Mouse (Mus musculus) midbrain, embryonic 12.5 days (tissue): ENCODE measurements around the gene Ccnd3. TPM values are rescaled to one million over a fixed set of nuclear protein-coding genes. Genes with fewer than 3 reads are reported as not detected.
A peak's percentile ranks its signal among the peaks of the same experiment; 100 is the strongest.

Source experiments
- ATAC-seq: fragments of 200-750 bp; cut with Nextera tagmentation; 2 replicates; pipeline ENCODE4 v1.8.0; 2017; ENCODE audit warnings: low read depth, moderate TSS enrichment, moderate library complexity; ENCODE audit not compliant: low FRiP score
- H3K27ac ChIP-seq: fragments of 300-500 bp; sonication (generic); replicated peaks from 2 replicates; pipeline ENCODE4 v1.5.1; 2016; ENCODE audit warnings: mild to moderate bottlenecking
- H3K27me3 ChIP-seq: fragments of 300-500 bp; sonication (generic); 2 replicates; pipeline ENCODE4 v1.6.1; 2016; ENCODE audit warnings: mild to moderate bottlenecking
- H3K36me3 ChIP-seq: fragments of 300-500 bp; sonication (generic); 2 replicates; pipeline ENCODE4 v1.6.1; 2016
- H3K4me1 ChIP-seq: fragments of 300-500 bp; sonication (generic); 2 replicates; pipeline ENCODE4 v1.6.1; 2016
- H3K4me2 ChIP-seq: fragments of 300-500 bp; sonication (generic); replicated peaks from 2 replicates; pipeline ENCODE4 v1.6.1; 2016; ENCODE audit warnings: mild to moderate bottlenecking, moderate library complexity
- H3K4me3 ChIP-seq: fragments of 300-500 bp; sonication (generic); 2 replicates; pipeline ENCODE4 v1.5.1; 2016; ENCODE audit warnings: mild to moderate bottlenecking
- H3K9ac ChIP-seq: fragments of 300-500 bp; sonication (generic); replicated peaks from 2 replicates; pipeline ENCODE4 v1.6.1; 2016; ENCODE audit warnings: mild to moderate bottlenecking, moderate library complexity
- H3K9me3 ChIP-seq: fragments of 300-500 bp; sonication (generic); 2 replicates; pipeline ENCODE4 v1.6.1; 2016; ENCODE audit warnings: mild to moderate bottlenecking
- WGBS: fragments of 180-500 bp; shearing (Covaris S2); methylation state at CpG from one replicate; pipeline ENCODE4 v1.1.7; 2016; 5-methylcytosine and 5-hydroxymethylcytosine counted together
- polyA plus RNA-seq: library from polyadenylated mRNA; unstranded; fragments of >200 nt; fragmentation: Nextera tagmentation; extraction: Ambion mirVana; gene quantifications from 2 replicates; pipeline ENCODE4 v1.2.1, GENCODE M21; 2016

The Ccnd3 gene
- polyA plus RNA-seq, 1 experiment from 2014 or later = 145 TPM

- 88% methylated on average over 5 of the region's 5 CpGs for WGBS
- H3K9me3 ChIP-seq = no peaks in the 10 kb centered on the region
These were observed 59.8 kb downstream of the Ccnd3 start for GRCm38 (mm10) chr17:47564612-47565011.

GRCm38 (mm10) chr17:47566133-47566532, 61.3 kb downstream of the Ccnd3 start:
- ATAC-seq = peak; percentile 74
- Histone ChIP-seq H3K36me3 (no peaks in the 10 kb centered on the region), H3K4me3 (no peak overlapping the region), H3K9ac (no peak overlapping the region), H3K9me3 (no peaks in the 10 kb centered on the region), H3K27me3 (no peaks in the 10 kb centered on the region), H3K27ac (no peak overlapping the region), H3K4me2 (no peak overlapping the region), H3K4me1 (peaks cover 10% of the 10 kb centered on the region)
- WGBS = 12% methylated on average over 2 of the region's 2 CpGs

More at GRCm38 (mm10) chr17:47564612-47565011, 59.8 kb downstream of the Ccnd3 start:
- no peaks in the 10 kb centered on the region for H3K27me3 ChIP-seq
- H3K36me3 ChIP-seq = no peaks in the 10 kb centered on the region
- no peak for ATAC-seq
- H3K4me2 ChIP-seq = no peak overlapping the region
- H3K27ac ChIP-seq = no peak overlapping the region
- no peak overlapping the region for H3K9ac ChIP-seq
- peaks cover 10% of the 10 kb centered on the region for H3K4me1 ChIP-seq
- no peak overlapping the region for H3K4me3 ChIP-seq

DNA sequence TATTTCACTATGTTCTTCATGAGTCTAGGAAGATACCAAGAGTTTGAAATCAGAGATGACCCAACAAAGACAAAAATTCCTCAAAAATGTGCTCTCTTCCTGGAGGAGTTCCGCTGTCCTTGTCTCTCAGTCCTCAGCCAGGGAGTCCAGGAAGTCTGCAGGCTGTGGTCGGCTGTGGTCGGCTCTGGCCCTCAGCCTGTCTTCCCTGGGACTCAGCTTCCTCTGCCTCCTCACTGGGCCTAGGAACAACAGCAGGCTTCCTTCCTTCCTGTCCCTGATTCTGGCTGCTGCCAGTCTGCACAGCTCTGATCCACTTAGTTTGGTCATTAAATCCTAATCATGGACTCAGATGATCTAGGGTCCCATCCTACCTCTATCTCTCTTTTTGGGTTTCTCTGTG, 62.4 kb downstream of the Ccnd3 start:
- H3K4me2 ChIP-seq = no peak overlapping the region
- WGBS = 77% methylated on average over 3 of the region's 3 CpGs
- no peak overlapping the region for H3K27ac ChIP-seq
- H3K36me3 ChIP-seq = no peaks in the 10 kb centered on the region
- no peak overlapping the region for H3K4me3 ChIP-seq
- no peaks in the 10 kb centered on the region for H3K9me3 ChIP-seq
- ATAC-seq = no peak
- no peak overlapping the region for H3K9ac ChIP-seq
- peaks cover 14% of the 10 kb centered on the region for H3K4me1 ChIP-seq
- no peaks in the 10 kb centered on the region for H3K27me3 ChIP-seq

- Histone ChIP-seq H3K9me3 (no peaks in the 10 kb centered on the region), H3K4me2 (no peak overlapping the region), H3K27ac (no peak overlapping the region), H3K4me1 (peaks cover 14% of the 10 kb centered on the region), H3K9ac (no peak overlapping the region), H3K36me3 (no peaks in the 10 kb centered on the region), H3K4me3 (no peak overlapping the region), H3K27me3 (no peaks in the 10 kb centered on the region)
- 88% methylated on average over 3 of the region's 3 CpGs for WGBS
- no peak for ATAC-seq
These were observed 63.5 kb downstream of the Ccnd3 start for GRCm38 (mm10) chr17:47568389-47568788.

DNA sequence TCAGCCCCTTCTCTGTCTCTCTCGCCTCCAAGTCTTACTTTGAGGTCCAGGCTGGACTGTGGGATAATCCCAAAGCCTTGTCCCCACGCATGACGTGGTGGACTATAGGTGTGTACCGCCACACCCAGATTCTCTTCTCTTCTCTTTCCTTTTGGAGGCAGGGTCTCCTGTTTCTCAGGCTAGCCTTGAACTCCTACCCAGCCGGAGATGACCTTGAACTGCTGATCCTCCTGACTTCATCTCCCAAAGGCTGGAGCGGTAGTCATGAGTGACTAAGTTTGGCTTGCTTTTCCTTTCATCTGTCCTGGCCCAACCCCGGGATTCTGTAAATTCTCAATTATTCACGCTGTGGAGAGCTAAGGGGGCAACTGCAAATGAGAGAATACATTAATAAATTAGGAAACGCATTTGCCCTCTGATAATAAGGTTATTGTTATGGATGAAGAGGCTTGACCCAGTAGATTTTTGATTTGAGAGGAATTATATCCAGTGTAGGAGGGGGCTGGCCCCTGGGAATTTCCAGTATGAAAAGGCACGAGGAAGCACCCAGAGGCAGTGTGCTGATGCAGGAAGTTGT, 64.2 kb downstream of the Ccnd3 start:
- Histone ChIP-seq H3K27ac (no peak overlapping the region), H3K9ac (no peak overlapping the region), H3K27me3 (no peaks in the 10 kb centered on the region), H3K36me3 (no peaks in the 10 kb centered on the region), H3K9me3 (no peaks in the 10 kb centered on the region), H3K4me1 (peaks cover 14% of the 10 kb centered on the region), H3K4me3 (no peak overlapping the region), H3K4me2 (no peak overlapping the region)
- WGBS = 50% methylated on average over 10 of the region's 10 CpGs
- peak; percentile 74 for ATAC-seq

DNA sequence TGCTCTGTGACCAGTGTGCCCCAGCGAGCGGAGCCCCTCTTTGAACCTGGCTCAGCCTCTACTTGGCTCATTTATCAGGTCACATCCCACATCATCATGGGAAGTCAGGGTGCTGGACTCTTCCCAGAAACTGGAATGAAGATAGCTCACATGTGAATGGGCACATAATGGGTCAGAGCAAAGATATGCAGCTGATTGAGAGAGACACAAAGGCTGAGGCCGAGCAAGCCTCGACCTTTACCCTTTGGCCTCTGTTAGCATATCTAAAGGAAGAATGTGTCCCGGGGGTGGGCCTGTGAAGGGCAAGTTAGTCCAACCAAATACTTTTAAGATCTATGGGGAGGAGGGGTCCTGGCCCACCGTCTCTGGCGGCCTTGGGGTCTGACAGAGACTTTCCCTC, 66.8 kb downstream of the Ccnd3 start:
- H3K9ac ChIP-seq = no peak overlapping the region
- 13% methylated on average over 7 of the region's 7 CpGs for WGBS
- no peak for ATAC-seq
- H3K4me2 ChIP-seq = no peak overlapping the region
- peaks cover 14% of the 10 kb centered on the region; the same call in 1 of the 2 replicates for H3K4me1 ChIP-seq
- H3K36me3 ChIP-seq = no peaks in the 10 kb centered on the region
- H3K27me3 ChIP-seq = 0 out of 2 replicates have a peak, but pooled peaks cover 4% of the 10 kb centered on the region
- H3K9me3 ChIP-seq = no peaks in the 10 kb centered on the region
- no peak overlapping the region for H3K4me3 ChIP-seq
- H3K27ac ChIP-seq = no peak overlapping the region

GRCm38 (mm10) chr17:47572436-47572835, 67.6 kb downstream of the Ccnd3 start:
- H3K9ac ChIP-seq = no peak overlapping the region
- H3K27me3 ChIP-seq = 0 out of 2 replicates have a peak, but pooled peaks cover 4% of the 10 kb centered on the region
- no peaks in the 10 kb centered on the region for H3K36me3 ChIP-seq
- no peak overlapping the region for H3K4me2 ChIP-seq
- no peak for ATAC-seq
- H3K4me3 ChIP-seq = no peak overlapping the region
- H3K9me3 ChIP-seq = no peaks in the 10 kb centered on the region
- peaks cover 14% of the 10 kb centered on the region; the same call in 1 of the 2 replicates for H3K4me1 ChIP-seq
- H3K27ac ChIP-seq = no peak overlapping the region

- no peak for ATAC-seq
- Histone ChIP-seq H3K27ac (no peak overlapping the region), H3K4me1 (peaks cover 8% of the 10 kb centered on the region; the same call in 1 of the 2 replicates), H3K9me3 (no peaks in the 10 kb centered on the region), H3K27me3 (0 out of 2 replicates have a peak, but pooled peaks cover 4% of the 10 kb centered on the region), H3K4me3 (no peak overlapping the region), H3K4me2 (no peak overlapping the region), H3K36me3 (no peaks in the 10 kb centered on the region), H3K9ac (no peak overlapping the region)
- 86% methylated on average over 8 of the region's 8 CpGs for WGBS
These were observed 69.2 kb downstream of the Ccnd3 start for GRCm38 (mm10) chr17:47574028-47574427.

GRCm38 (mm10) chr17:47574830-47575229, 70.0 kb downstream of the Ccnd3 start:
- ATAC-seq = no peak
- Histone ChIP-seq H3K9me3 (no peaks in the 10 kb centered on the region), H3K9ac (no peak overlapping the region), H3K4me1 (peaks cover 7% of the 10 kb centered on the region; the same call in 1 of the 2 replicates), H3K27ac (no peak overlapping the region), H3K4me3 (no peak overlapping the region), H3K27me3 (0 out of 2 replicates have a peak, but pooled peaks cover 4% of the 10 kb centered on the region), H3K4me2 (no peak overlapping the region), H3K36me3 (no peaks in the 10 kb centered on the region)
- WGBS = 82% methylated on average over 11 of the region's 11 CpGs

- H3K4me3 ChIP-seq = no peak overlapping the region
- 0 out of 2 replicates have a peak, but pooled peaks cover 3% of the 10 kb centered on the region for H3K4me1 ChIP-seq
- 90% methylated on average over 6 of the region's 6 CpGs for WGBS
- H3K9me3 ChIP-seq = no peaks in the 10 kb centered on the region
- no peak overlapping the region for H3K4me2 ChIP-seq
- no peaks in the 10 kb centered on the region for H3K36me3 ChIP-seq
- H3K27ac ChIP-seq = no peak overlapping the region
- ATAC-seq = no peak
- H3K9ac ChIP-seq = no peak overlapping the region
- H3K27me3 ChIP-seq = 0 out of 2 replicates have a peak, but pooled peaks cover 4% of the 10 kb centered on the region
These were observed 73.8 kb downstream of the Ccnd3 start for GRCm38 (mm10) chr17:47578655-47579054.

- H3K9ac ChIP-seq = no peak overlapping the region
- 89% methylated on average over 4 of the region's 4 CpGs for WGBS
- ATAC-seq = no peak
- no peaks in the 10 kb centered on the region for H3K36me3 ChIP-seq
- no peak overlapping the region for H3K27ac ChIP-seq
- H3K4me3 ChIP-seq = no peak overlapping the region
- H3K9me3 ChIP-seq = no peaks in the 10 kb centered on the region
- H3K4me2 ChIP-seq = no peak overlapping the region
- H3K27me3 ChIP-seq = no peaks in the 10 kb centered on the region
- no peaks in the 10 kb centered on the region for H3K4me1 ChIP-seq
These were observed 76.1 kb downstream of the Ccnd3 start for GRCm38 (mm10) chr17:47580962-47581361.

DNA sequence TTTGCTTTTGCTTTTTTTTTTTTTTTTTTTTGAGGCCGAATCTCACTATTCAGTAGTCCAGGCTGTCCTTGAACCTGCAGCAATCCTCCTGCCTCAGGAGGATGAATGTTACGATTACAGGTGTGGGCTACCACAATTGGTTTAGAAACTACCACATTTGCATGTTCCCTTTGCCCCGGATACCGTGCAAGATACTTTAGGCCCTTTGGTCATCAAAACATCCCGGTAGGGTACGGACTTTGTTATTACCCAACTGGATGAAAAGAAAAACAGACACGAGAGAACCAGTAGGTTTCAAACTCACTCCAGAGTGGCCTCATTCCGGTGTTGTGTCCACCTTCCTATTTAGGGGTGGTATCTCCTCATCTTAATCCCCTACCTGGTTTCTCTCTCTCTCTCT, 83.7 kb downstream of the Ccnd3 start:
- Histone ChIP-seq H3K27ac (no peak overlapping the region), H3K4me3 (no peak overlapping the region), H3K9me3 (no peaks in the 10 kb centered on the region), H3K9ac (no peak overlapping the region), H3K27me3 (no peaks in the 10 kb centered on the region), H3K4me1 (peaks cover 5% of the 10 kb centered on the region), H3K36me3 (no peaks in the 10 kb centered on the region), H3K4me2 (no peak overlapping the region)
- WGBS = 82% methylated on average over 8 of the region's 8 CpGs
- ATAC-seq = no peak

- Histone ChIP-seq H3K9me3 (no peaks in the 10 kb centered on the region), H3K27me3 (no peaks in the 10 kb centered on the region), H3K27ac (no peak overlapping the region), H3K4me2 (no peak overlapping the region), H3K36me3 (no peaks in the 10 kb centered on the region), H3K4me3 (no peak overlapping the region), H3K4me1 (peaks cover 28% of the 10 kb centered on the region), H3K9ac (no peak overlapping the region)
- 88% methylated on average over 3 of the region's 3 CpGs for WGBS
- no peak for ATAC-seq
These were observed 86.2 kb downstream of the Ccnd3 start for GRCm38 (mm10) chr17:47591073-47591472.
